Mouse (Mus musculus) forebrain, embryonic 13.5 days (tissue): ENCODE measurements around the gene Eno2. TPM values are rescaled to one million over a fixed set of nuclear protein-coding genes. Genes with fewer than 3 reads are reported as not detected.

Experiments
- ATAC-seq: fragments of 200-750 bp; cut with Nextera tagmentation; 2 replicates; pipeline ENCODE4 v1.8.0; 2017
- H3K27ac ChIP-seq: fragments of 300-500 bp; sonication (generic); 2 replicates; pipeline ENCODE4 v1.5.1; 2015; ENCODE audit warnings: inconsistent platforms, mild to moderate bottlenecking, moderate library complexity
- H3K27me3 ChIP-seq: fragments of 300-500 bp; sonication (generic); 2 replicates; pipeline ENCODE4 v1.6.1; 2015; ENCODE audit warnings: mild to moderate bottlenecking, inconsistent platforms
- H3K36me3 ChIP-seq: fragments of 300-500 bp; sonication (generic); 2 replicates; pipeline ENCODE4 v1.6.1; 2015; ENCODE audit warnings: mild to moderate bottlenecking, inconsistent platforms; ENCODE audit not compliant: poor library complexity, severe bottlenecking
- H3K4me1 ChIP-seq: fragments of 300-500 bp; sonication (generic); 2 replicates; pipeline ENCODE4 v1.6.1; 2015; ENCODE audit warnings: inconsistent platforms
- H3K4me2 ChIP-seq: fragments of 300-500 bp; sonication (generic); 2 replicates; pipeline ENCODE4 v1.6.1; 2015; ENCODE audit warnings: inconsistent platforms, mild to moderate bottlenecking, moderate library complexity
- H3K4me3 ChIP-seq: fragments of 300-500 bp; sonication (generic); 2 replicates; pipeline ENCODE4 v1.5.1; 2015; ENCODE audit warnings: mild to moderate bottlenecking, inconsistent platforms
- H3K9ac ChIP-seq: fragments of 300-500 bp; sonication (generic); 2 replicates; pipeline ENCODE4 v1.6.1; 2015; ENCODE audit warnings: mild to moderate bottlenecking, inconsistent platforms
- H3K9me3 ChIP-seq: fragments of 300-500 bp; sonication (generic); replicated peaks from 2 replicates; pipeline ENCODE4 v1.6.1; 2016; ENCODE audit warnings: inconsistent platforms
- WGBS: fragments of 180-500 bp; shearing (Covaris S2); methylation state at CpG from one replicate; pipeline ENCODE4 v1.1.7; 2015; 5-methylcytosine and 5-hydroxymethylcytosine counted together
- polyA plus RNA-seq: library from polyadenylated mRNA; unstranded; fragments of >200 nt; fragmentation: Nextera tagmentation; extraction: Ambion mirVana; gene quantifications from 2 replicates; pipeline ENCODE4 v1.2.1, GENCODE M21; 2015

Eno2 gene
- polyA plus RNA-seq: 15.4 and 19.4 TPM in 2 replicates

- H3K27ac ChIP-seq: no peak within 1 kb of the TSS
- ATAC-seq: peak; percentile 83
- peaks cover 12% of the 10 kb centered on the region; the same call in 1 of the 2 replicates for H3K27me3 ChIP-seq
- H3K4me1 ChIP-seq: peaks cover 25% of the 10 kb centered on the region
- peak within 1 kb of the TSS; percentile 49 for H3K4me3 ChIP-seq
- H3K9ac ChIP-seq: peak within 1 kb of the TSS; percentile 68
- H3K9me3 ChIP-seq: no peaks in the 10 kb centered on the region
- WGBS: under 1% methylated on average over 43 of the region's 54 CpGs
- no peaks in the 10 kb centered on the region for H3K36me3 ChIP-seq
- H3K4me2 ChIP-seq: peak within 1 kb of the TSS; percentile 76
Measured at GRCm38 (mm10) chr6:124769101-124769765, at the start of gene Eno2. Gene Eno2 (minus strand): TSS chr6:124769673.

GRCm38 (mm10) chr6:124817971-124818370 lies 48.5 kb upstream of the Eno2 start:
- Histone ChIP-seq H3K9ac (no peak overlapping the region), H3K4me3 (no peak overlapping the region), H3K27me3 (no peaks in the 10 kb centered on the region), H3K36me3 (peaks cover 81% of the 10 kb centered on the region), H3K27ac (no peak overlapping the region), H3K4me2 (no peak overlapping the region), H3K4me1 (peaks cover 18% of the 10 kb centered on the region), H3K9me3 (no peaks in the 10 kb centered on the region)
- WGBS: 92% methylated on average over 8 of the region's 8 CpGs
- ATAC-seq: no peak

- Histone ChIP-seq H3K27me3 (no peaks in the 10 kb centered on the region), H3K4me3 (no peak overlapping the region), H3K27ac (no peak overlapping the region), H3K9ac (no peak overlapping the region), H3K36me3 (peaks cover 78% of the 10 kb centered on the region), H3K4me2 (no peak overlapping the region), H3K4me1 (peaks cover 22% of the 10 kb centered on the region), H3K9me3 (no peaks in the 10 kb centered on the region)
- 98% methylated on average over 8 of the region's 8 CpGs for WGBS
- ATAC-seq: no peak
Measured at GRCm38 (mm10) chr6:124817563-124817962, 48.1 kb upstream of the Eno2 start.

- ATAC-seq: no peak
- Histone ChIP-seq H3K9ac (no peak overlapping the region), H3K27ac (no peak overlapping the region), H3K4me1 (peaks cover 27% of the 10 kb centered on the region), H3K4me3 (no peak overlapping the region), H3K9me3 (no peaks in the 10 kb centered on the region), H3K27me3 (no peaks in the 10 kb centered on the region), H3K4me2 (no peak overlapping the region), H3K36me3 (peaks cover 78% of the 10 kb centered on the region)
- WGBS: 96% methylated on average over 11 of the region's 11 CpGs
Measured at GRCm38 (mm10) chr6:124817125-124817524, 47.7 kb upstream of the Eno2 start.

- peaks cover 78% of the 10 kb centered on the region for H3K36me3 ChIP-seq
- no peak for ATAC-seq
- 96% methylated on average over 4 of the region's 4 CpGs for WGBS
Measured at GRCm38 (mm10) chr6:124816611-124817010, 47.1 kb upstream of the Eno2 start.

GRCm38 (mm10) chr6:124814858-124815774 lies 45.6 kb upstream of the Eno2 start:
- ATAC-seq: no peak
- Histone ChIP-seq H3K27me3 (no peaks in the 10 kb centered on the region), H3K9ac (peak overlapping the region; percentile 23), H3K4me2 (0 out of 2 replicates have a peak overlapping the region, but pooled peaks have one; percentile 80), H3K4me3 (no peak overlapping the region), H3K27ac (no peak overlapping the region; the same call in 1 of the 2 replicates), H3K36me3 (peaks cover 78% of the 10 kb centered on the region), H3K4me1 (peaks cover 34% of the 10 kb centered on the region), H3K9me3 (no peaks in the 10 kb centered on the region)
- 66% methylated on average over 9 of the region's 9 CpGs for WGBS

More at GRCm38 (mm10) chr6:124816611-124817010, 47.1 kb upstream of the Eno2 start:
- H3K4me1 ChIP-seq: peaks cover 29% of the 10 kb centered on the region
- H3K9me3 ChIP-seq: no peaks in the 10 kb centered on the region
- H3K27ac ChIP-seq: no peak overlapping the region
- H3K9ac ChIP-seq: no peak overlapping the region
- no peaks in the 10 kb centered on the region for H3K27me3 ChIP-seq
- no peak overlapping the region for H3K4me2 ChIP-seq
- no peak overlapping the region for H3K4me3 ChIP-seq

- H3K4me1 ChIP-seq: peaks cover 41% of the 10 kb centered on the region
- peak; percentile 22; the same call in 1 of the 2 replicates for ATAC-seq
- H3K27ac ChIP-seq: peak overlapping the region; percentile 85
- H3K27me3 ChIP-seq: no peaks in the 10 kb centered on the region
- no peaks in the 10 kb centered on the region for H3K9me3 ChIP-seq
- no peak overlapping the region for H3K9ac ChIP-seq
- WGBS: 46% methylated on average over 8 of the region's 8 CpGs
- H3K4me3 ChIP-seq: peak overlapping the region; percentile 64
- H3K4me2 ChIP-seq: peak overlapping the region; percentile 80
- H3K36me3 ChIP-seq: peaks cover 72% of the 10 kb centered on the region
Measured at GRCm38 (mm10) chr6:124814448-124814847, 45.0 kb upstream of the Eno2 start.

GRCm38 (mm10) chr6:124813933-124814332 lies 44.5 kb upstream of the Eno2 start, which contains the start of gene Tpi1:
Gene Tpi1 (minus strand): TSS chr6:124814296.
- 1% methylated on average over 22 of the region's 22 CpGs for WGBS
- H3K27ac ChIP-seq: peak within 1 kb of the TSS; percentile 85
- peak within 1 kb of the TSS; percentile 64 for H3K4me3 ChIP-seq
- no peaks in the 10 kb centered on the region for H3K27me3 ChIP-seq
- peaks cover 46% of the 10 kb centered on the region for H3K4me1 ChIP-seq
- ATAC-seq: peak; percentile 87
- H3K36me3 ChIP-seq: peaks cover 67% of the 10 kb centered on the region
- H3K9me3 ChIP-seq: no peaks in the 10 kb centered on the region
- peak within 1 kb of the TSS; percentile 80 for H3K4me2 ChIP-seq
- peak within 1 kb of the TSS; percentile 85 for H3K9ac ChIP-seq

GRCm38 (mm10) chr6:124813496-124813895 lies 44.0 kb upstream of the Eno2 start:
- Histone ChIP-seq H3K27me3 (no peaks in the 10 kb centered on the region), H3K9ac (peak overlapping the region; percentile 85), H3K4me2 (peak overlapping the region; percentile 80), H3K27ac (peak overlapping the region; percentile 85), H3K36me3 (peaks cover 62% of the 10 kb centered on the region), H3K9me3 (no peaks in the 10 kb centered on the region), H3K4me1 (peaks cover 50% of the 10 kb centered on the region), H3K4me3 (peak overlapping the region; percentile 64)
- WGBS: under 1% methylated on average over 18 of the region's 18 CpGs
- peak; percentile 73 for ATAC-seq

GRCm38 (mm10) chr6:124812848-124813247 lies 43.4 kb upstream of the Eno2 start:
- Histone ChIP-seq H3K27ac (peak overlapping the region; percentile 85), H3K4me1 (peaks cover 54% of the 10 kb centered on the region)

GRCm38 (mm10) chr6:124811701-124812560 lies 42.5 kb upstream of the Eno2 start:
- WGBS: 86% methylated on average over 24 of the region's 24 CpGs
- no peak for ATAC-seq
- Histone ChIP-seq H3K4me3 (peak overlapping the region; percentile 64), H3K36me3 (peaks cover 47% of the 10 kb centered on the region), H3K4me1 (peaks cover 54% of the 10 kb centered on the region), H3K9ac (peak overlapping the region; percentile 85; the same call in 1 of the 2 replicates), H3K27me3 (no peaks in the 10 kb centered on the region), H3K27ac (no peak overlapping the region), H3K4me2 (peak overlapping the region; percentile 80), H3K9me3 (no peaks in the 10 kb centered on the region)

More at GRCm38 (mm10) chr6:124812848-124813247, 43.4 kb upstream of the Eno2 start:
- 14% methylated on average over 9 of the region's 9 CpGs for WGBS
- Histone ChIP-seq H3K9ac (peak overlapping the region; percentile 85), H3K4me3 (peak overlapping the region; percentile 64), H3K9me3 (no peaks in the 10 kb centered on the region), H3K4me2 (peak overlapping the region; percentile 80), H3K36me3 (peaks cover 56% of the 10 kb centered on the region), H3K27me3 (no peaks in the 10 kb centered on the region)
- ATAC-seq: no peak
